Mouse (Mus musculus): ENCODE data around the gene Synj2.

- no peak for TF ChIP-seq CTCF (IDR thresholded peaks at IDR 0.05; ENCODE audit: low read depth, low read length)
- TF ChIP-seq GATA1 (IDR thresholded peaks at IDR 0.05; ENCODE audit: borderline replicate concordance, low read length) = no peak
- no peak for TF ChIP-seq TAL1 (conservative IDR thresholded peaks at IDR 0.05; ENCODE audit: low read depth, low read length)
Measured at GRCm38 (mm10) chr17:5968562-5968961, 27.5 kb downstream of the Synj2 start.
